Mouse (Mus musculus): ENCODE measurements at regions not wholly inside any gene's neighbourhood (a gene's known extent, or its start where the extent isn't known, plus 50 kb on each side); places are given as distances from the start of the nearest gene placed in this dataset.

DNA sequence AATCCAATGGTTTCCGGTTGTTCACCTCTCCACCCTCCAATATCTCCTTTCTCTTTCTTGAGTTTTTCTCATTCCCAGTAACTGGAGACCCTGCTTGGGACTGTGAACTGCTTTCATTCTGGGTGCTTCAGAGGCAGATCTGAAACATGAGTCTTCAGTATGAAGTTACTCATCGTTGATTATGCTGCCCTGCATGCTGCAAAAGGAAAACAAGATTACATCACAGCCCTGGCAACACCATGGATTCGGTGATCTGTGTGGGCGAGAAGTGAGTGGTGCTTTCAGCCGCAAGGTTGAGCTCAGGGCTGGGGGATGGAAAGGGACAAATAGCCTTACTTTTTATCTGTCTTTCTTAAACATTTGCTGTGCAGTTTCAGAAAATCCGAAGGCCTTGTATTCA is 164.8 kb upstream of the Dpt start:
- peak in 1 of 2 experiments; percentile 39 for DNase-seq (ENCODE audit: low spot score in 2 of 2)

DNA sequence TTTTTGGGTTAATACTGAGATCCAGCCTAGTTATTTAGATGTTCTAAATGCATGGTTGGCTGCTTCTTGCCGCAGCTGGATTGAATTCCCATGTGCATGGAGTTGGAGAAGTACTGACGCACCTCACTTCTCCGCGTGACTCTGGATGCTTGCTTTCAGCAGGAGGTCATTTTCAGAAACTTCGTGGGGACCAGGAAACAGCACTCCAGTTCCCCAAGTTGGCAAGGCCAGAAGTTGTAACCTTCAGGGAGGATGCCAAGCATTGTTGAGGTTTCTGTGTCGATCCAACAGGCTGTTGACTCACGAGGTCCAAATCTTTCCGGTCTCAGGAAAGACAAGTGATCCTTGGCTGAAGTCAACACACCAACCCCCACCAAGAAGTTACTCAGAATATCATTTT is 167.6 kb upstream of the Dpt start:
- DNase-seq (ENCODE audit: low spot score in 2 of 2), result no peak

DNA sequence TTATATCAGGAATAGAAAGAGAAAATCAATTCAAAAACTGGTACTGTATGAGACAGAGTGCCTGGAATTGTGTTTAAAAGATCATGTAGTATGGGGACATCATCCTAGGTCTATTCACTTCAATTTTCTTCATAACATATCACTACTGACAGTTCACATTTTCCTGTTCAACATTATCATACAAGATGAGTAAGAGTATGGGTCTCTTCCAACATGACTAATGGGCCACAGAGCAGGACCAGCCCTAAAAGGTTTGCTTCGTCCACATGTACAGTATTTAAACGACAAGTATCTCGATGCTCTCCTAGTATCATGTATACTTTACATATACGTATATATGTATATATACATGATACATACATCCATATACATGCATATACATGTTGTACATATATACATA is 164.8 kb upstream of the Atp1b1 start:
- DNase-seq (ENCODE audit: low spot score in 2 of 2), result no peak

DNA sequence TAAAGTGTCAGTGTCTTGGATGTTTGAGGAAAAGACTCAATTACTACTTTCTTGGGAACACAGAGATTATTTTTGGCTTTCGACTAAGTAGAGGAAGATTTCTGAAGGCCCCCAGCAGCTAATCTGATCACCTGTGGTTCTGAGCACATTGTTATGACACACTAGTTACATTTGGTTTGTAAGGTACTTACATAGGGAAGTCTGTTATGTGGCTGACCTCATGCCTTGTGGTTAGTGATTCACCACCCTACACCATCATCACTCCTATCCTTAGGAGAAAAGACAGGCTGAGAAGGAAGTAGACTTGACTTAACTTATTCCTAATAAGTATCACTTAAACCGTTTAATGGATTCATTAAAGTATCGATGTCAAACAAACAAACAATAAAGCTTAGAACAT is 164.3 kb upstream of the Atp1b1 start:
- no peak for DNase-seq (ENCODE audit: low spot score in 2 of 2)

DNA sequence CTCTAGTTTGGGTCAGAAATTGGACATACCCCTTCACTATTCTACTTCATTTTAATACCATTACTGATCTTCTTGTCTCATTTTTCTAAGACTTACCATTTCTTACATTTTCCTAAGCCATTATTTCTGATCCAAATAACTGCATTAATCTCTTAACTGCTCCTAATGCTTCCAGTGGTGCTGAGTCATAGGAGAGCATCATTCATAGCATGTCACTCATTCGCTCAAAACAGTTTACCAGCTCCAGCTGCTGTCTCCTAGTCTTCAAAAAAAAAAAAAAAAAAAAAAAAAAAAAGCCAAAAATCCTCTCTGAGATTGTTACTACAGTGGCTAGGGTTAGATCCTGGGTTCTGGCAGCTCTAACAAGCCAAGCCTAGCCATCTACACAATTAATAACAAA is 162.0 kb upstream of the Atp1b1 start:
- no peak for DNase-seq (ENCODE audit: low spot score in 2 of 2)

DNA sequence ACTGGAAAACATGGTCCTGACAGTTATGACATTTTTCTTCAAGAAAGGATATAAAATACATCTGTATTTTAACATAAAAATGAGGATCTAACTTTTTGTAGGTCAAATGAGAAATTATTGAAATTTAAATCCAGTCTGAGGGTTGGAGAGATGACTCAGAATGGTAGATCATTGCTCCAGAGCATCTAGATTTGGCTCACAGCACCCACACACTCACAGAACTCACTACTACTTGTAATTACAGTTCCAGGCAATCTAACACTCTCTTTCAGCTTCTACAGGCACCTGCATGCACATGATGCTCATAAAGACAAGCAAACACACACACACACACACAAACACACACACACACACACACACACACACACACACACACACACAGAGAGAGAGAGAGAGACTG is 159.7 kb upstream of the Atp1b1 start:
- DNase-seq (ENCODE audit: low spot score in 2 of 2), result peak; percentile 24 to 42

DNA sequence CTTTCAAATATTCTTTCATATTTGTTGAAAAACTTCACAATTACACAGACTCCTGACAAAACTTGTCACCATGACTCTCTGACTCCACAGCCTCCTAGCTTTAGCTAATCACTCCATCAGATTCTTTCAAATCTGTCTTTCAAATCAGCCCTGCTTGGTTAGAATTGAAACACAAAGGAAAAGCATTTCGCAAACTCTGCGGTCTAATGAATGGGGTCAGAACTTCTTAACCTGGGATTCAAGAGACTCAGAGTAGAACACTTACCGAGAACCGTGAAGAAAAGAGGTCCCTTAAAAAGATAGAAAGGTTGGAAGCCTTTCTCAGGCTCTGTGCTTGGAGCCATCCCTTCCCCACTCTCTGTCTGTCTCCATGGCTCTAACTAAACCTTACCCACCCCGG is 148.9 kb upstream of the Atp1b1 start:
- DNase-seq (ENCODE audit: low spot score in 2 of 2), result no peak

DNA sequence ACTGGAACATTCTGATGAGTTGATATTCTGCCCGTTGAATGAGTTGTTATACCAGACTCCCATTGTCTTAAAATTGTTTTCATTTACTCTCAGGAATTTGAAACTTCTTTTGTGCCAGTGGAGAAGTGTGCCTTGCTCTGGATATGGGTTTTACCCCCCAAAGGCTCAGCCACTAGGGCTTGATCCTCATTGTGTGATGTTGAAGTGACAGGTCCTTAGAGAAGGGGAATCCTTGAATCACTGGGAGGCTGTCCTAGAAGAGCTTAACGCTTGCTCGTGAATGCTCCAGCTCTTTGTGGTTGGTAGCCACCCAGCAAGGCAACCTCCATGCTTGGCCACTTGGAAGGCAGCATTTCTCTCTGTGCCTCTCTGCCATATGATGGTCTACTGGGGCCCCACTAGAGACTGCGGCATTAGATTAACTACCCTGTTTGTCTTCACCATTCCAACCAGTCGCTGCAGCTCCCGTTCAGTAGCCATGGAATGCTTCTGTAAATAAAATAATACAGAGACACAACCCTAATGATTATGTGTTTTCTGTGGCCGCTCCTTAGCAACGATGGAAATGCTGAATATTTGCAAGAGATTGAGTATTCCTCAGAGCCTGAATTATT is 148.1 kb upstream of the Atp1b1 start:
- DNase-seq (ENCODE audit: low spot score in 2 of 2), result no peak

DNA sequence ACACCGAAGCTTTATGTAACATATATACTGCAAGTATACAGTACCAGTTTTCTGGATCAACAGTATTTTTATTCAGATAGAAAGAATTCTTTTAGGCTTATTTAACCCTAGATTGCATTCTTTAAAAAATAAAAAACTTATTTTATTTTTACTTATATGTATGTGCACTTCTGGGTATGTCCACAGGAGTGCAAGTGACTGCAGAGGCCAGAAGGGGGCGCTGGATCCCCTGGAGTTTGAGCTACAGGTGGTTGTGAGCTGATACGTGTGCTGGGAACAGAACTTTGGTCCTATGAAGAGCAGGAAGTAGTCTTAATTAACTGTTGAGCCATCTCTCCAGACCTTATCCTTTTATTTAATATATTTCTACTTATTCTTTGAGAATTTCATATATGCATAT is 145.3 kb upstream of the Atp1b1 start:
- no peak for DNase-seq (ENCODE audit: low spot score in 2 of 2)

DNA sequence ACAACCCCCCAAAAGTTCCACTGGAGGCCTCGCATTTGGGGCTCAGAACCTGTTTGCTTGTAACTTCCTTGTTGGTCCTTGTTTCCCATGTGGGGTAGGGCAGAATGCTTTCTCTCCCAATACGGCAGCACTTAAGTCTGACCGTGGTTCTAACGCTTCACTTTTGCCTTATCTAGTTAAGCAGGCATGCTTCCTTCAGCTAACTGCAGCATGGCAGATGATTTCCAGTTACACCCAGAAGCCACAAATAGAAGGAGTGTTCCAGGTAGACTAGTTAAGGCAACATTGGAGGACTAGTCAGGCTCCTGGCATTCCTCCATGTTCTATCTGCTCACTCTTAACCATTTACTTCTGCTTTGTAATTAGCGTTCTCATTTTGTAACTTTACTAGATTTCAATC is 144.4 kb upstream of the Atp1b1 start:
- DNase-seq (ENCODE audit: low spot score in 2 of 2), result no peak

DNA sequence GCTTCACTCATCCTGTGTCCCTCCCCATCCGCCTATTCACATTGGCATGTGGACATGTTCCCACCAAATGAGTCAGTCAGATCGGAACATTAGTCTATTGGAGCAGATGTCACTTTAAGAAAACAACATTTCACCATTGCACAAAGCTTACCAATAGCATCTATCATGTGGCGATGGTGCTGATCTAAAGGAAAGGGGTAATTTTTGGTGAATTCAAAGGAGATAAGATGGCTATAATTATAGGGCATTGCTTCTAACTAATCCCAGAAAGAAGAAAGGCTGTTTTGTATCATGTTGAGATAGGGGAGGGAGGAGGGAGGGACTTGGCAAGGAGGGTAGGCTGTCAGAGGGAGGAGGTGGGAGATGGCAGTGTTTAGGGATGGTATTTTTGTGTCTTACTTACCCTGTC is 132.1 kb upstream of the Atp1b1 start:
- peak; percentile 49 to 62 for DNase-seq (ENCODE audit: low spot score in 2 of 2)

DNA sequence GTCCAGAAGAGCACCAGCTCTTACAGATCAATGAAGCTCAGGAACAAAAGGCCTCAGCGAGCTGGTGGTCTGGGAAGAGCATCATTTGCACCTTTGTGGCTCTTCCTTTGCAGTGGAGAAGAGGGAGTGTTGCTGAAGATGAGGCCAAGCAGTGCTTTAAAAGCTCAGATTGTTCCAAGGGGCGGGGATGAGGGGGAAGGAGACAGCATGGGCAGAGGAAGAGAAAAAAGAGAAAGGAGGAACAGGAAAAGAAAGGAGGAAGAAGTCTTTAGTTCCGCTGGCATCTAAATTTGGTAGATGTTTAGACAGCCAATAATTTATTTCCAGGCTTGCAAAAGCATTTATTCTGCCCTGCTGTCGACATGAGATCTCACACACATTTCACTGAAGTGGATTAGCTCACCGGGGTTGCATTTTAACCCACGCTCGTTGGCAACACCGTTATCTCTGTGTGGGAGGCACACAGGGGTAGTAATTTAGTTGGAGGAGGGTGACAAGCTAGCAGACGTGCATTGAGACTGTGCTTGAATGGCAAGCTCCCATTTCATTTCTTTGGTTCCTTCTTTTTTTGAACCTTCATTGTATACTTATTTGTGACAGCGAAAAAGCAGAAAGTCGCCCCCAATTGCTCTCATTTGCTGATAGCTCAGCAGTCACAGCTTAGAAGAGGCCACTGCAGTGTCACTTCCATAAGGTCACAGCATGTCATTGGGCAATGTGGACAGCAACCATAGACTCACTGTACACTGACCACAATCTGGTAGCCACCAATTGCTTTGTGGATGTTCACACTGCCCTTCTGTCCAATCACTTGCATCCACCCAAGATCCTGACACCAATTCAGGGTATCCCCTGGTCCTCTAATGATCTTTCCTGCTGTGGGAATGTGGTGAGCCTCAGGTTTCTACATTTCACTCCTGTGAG is 128.2 kb upstream of the Atp1b1 start:
- peak; percentile 84 for DNase-seq (ENCODE audit: low spot score in 2 of 2)

DNA sequence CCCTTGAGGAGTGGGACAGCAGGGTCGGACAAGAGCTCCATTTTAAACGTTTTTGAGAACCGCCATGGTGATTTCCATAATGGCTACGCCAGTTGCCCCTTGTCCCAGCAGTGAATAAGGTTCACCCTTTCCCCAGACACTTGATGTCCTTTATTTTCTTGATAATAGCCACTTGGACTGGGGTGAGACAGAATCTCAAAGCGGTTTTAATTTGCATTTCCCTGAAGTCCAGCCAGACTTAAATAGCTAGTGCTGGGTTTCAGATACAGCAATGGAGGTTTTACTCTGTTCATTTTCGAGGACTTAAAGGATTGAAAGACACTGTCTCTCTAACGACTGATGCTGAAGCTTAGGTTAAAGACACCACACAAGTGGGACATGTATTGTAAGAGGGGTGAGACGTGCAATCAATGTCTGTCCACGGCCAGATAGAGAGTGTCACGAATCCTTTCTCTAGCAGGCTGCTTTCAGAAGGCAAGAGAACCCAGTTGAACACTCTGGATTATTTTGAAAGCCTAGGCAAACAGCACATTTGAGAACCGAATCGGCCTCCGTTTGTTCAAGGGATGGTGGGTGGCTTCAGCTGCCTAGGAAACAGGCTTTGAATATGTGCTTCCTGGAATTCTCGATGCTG is 118.8 kb upstream of the Atp1b1 start:
- peak; percentile 54 to 79 for DNase-seq (ENCODE audit: low spot score in 2 of 2)

DNA sequence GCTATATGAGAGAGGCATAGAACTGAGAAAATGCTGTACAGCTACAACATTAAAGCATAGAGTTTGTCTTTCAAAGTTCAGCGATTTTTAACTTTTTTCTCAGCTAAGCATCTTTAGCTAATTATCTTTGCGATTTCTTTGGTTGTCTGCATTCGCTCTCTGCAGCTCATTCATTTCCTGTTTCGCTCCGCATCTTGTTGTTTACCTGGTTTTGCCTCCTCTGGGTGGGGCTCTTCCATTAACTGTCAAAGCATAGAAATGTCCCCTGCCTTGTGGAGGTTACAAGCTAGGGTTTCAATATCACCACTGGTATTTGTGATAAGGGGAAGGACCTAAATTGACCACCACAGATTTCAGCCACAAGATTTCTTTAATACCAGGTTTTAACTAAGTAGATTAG is 115.5 kb upstream of the Atp1b1 start:
- no peak for DNase-seq (ENCODE audit: low spot score in 2 of 2)

DNA sequence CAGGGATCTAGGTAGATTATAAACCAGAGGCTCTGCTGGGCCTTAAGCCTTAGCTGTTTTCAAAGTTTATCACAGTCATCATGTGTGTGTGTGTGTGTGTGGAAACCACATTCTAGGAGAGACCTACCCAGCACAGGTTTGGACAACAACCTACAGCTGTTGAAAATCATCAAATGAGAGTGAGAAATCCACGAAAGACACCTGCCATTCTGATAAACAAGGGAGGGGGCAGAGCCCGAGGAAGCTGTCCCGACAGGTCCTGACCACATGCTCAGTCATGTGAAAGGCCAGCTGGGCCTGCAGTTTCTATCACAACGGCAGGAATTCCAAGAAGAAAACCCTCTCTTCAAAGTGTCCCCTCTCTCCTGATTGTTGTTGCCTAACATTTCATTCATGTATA is 114.0 kb upstream of the Atp1b1 start:
- no peak for DNase-seq (ENCODE audit: low spot score in 2 of 2)

DNA sequence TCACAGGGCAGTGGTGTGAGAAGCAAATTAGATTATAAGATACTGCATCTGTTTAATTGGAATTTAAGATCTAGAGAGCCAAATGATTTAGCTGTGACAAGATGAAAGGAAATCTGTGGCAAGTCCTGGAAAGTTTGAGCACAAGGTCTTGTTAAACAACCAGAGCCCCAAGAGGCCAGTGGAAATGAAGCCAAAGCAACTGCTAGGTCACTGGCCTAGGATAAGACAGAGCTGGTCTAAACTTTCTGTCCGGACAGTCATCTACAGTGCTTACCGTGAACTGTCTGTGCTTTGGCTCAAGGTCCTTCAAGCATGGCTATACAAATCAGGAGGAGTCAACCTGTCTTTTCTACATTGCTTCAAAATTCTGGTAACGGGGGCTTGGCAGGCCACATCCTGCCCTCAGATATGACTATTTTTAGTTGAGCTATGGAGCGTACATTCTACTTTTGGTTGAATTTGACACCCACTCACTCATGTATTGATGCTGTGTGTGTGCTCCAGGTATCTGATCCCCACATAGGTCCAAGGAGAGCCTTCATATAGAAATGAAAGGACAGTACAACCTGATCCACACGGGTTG is 113.4 kb upstream of the Atp1b1 start:
- no peak for DNase-seq (ENCODE audit: low spot score in 2 of 2)

DNA sequence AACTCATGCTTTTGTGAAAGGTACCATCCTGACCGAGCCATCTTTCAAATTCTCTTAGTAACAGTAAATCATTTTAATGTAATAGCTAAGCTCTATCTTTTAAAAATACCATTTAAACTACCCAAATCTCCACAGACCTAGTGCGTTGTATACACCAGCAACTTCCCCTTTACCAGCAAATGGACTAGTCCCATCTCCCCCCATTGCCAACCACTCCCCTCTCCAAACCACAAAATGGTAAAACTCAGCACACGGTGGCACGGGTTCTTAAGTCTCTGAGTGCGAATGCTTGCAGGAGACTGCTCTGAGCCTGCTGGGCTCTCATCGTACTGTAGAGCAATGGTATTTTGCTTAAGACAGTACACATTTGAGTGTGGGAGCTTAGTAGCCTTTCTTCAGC is 106.7 kb upstream of the Atp1b1 start:
- no peak for DNase-seq (ENCODE audit: low spot score in 2 of 2)

DNA sequence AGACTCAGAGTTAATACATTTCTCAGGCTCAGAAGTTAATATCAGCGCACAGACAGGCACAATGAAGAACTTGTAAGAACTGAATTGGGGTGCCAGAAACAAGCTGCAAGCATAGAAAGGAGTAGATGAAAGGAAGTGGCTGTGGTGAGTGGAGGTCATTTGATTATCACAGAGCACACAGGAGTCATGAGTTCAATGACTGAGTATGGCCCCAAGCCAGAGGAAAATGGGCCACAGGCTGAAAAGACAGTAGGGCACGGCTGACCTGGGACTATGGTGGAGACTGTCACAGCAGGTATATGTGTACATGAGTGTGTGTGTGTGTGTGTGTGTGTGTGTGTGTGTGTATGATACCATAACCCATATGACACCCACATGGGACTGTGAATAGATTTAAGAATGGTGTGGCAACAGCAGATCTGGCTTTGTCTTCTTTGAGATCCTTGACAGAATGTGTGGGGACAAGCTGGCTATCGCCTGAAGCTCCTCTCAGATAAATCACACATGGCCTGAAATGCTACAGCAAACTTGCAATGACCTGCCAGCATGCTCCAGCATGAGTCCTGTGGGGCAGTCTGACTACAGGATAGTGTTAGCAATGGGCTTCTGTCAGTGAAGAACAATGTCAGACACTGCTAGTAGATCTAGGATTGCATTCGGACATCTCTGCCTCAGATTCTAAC is 101.5 kb upstream of the Atp1b1 start:
- DNase-seq (ENCODE audit: low spot score in 2 of 2), result no peak

DNA sequence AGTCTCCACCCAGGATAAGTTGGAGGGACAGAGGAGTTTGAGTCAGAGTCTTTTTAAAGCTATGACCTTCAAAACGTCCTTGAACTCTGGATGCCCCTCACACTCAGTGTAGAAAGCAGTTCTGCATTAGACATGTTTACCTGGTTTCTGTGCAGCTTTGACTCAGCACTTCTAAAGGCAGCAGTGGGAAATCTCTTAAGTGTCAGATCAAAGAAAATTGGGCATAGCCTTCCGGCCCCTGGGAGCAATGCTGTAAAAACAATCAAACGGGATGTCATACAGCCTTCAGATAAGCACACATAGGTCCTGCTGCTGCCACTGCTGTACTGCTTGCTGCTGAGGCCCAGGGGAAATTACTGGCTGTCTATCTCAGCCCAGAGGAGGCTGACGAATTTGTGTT is 94.5 kb upstream of the Atp1b1 start:
- DNase-seq (ENCODE audit: low spot score in 2 of 2), result no peak

DNA sequence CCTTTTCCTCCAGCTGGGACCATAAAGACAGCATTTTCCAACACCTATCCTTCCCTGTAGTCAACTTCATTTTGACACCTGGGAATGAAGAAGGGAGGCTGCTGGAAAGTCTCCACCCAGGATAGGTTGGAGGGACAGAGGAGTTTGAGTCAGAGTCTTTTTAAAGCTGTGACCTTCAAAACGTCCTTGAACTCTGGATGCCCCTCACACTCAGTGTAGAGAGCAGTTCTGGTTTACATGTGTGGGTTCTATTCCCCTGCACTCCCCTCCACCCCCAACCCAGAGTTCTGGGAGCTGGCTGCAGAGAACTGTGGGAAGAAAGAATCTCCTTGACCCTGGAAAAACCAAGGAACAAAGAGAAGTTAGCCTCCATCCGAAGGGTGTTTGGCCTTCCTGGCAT is 92.9 kb upstream of the Atp1b1 start:
- DNase-seq (ENCODE audit: low spot score in 2 of 2), result no peak

DNA sequence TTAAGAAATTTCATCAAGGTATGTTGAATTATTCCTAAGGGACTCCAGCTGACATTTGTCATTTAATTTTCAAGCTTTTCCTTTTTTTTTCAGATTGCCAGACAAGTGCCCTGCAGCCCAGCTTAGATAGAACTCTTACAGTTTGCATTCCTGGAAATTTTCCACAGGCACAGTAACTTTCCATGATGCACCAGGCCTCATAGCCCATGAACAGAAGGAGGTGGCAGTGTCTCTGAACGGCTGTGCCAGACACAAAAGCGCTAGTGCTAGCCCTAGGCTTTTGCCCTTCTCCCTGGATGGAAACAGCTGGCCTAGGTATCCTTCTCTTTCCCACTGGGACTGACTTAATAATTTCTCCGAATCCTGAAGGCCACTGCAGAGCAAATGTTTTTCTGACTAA is 92.4 kb upstream of the Atp1b1 start:
- no peak for DNase-seq (ENCODE audit: low spot score in 2 of 2)

DNA sequence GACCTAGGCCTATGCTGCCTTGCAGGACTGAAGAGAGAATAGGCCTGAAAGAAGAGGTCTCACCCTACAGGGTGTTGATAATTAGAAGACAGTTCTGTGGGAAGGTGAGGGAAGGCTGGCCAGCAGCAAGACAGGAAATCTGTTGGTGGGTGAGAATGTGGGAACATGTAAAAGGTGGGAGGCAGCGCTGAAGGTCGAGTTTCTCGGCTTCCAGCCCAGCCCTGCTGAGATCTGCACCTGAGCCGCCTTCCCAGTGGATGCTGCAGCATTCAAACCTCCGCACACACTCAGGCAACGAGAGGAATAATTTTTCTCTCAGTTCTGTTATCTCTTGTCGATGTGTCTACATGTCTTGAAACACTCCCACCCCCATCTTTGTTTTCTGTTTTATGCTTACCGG is 89.9 kb upstream of the Atp1b1 start:
- DNase-seq (ENCODE audit: low spot score in 2 of 2), result peak in 1 of 2 experiments; percentile 30

All from left cerebral cortex, adult 9 months (tissue).